Mouse (Mus musculus) brain, adult 10 weeks (tissue): ENCODE results near the gene Rbm33. TPM values are rescaled to one million over a fixed set of nuclear protein-coding genes. Genes with fewer than 3 reads are reported as not detected.

Source experiments
- polyA plus RNA-seq: library from polyadenylated mRNA; stranded (reverse); fragments of 350-450 nt; fragmentation: Illumina TruSeq; extraction: RNeasy Lipid Tissue Mini Kit (QIAGEN cat#74804); gene quantifications from one replicate; pipeline ENCODE4 v1.2.3, GENCODE M21; 2015; ENCODE audit warnings: low read depth, low replicate concordance

The Rbm33 gene
- 28.7 TPM for polyA plus RNA-seq

GRCm38 (mm10) chr5:28316722-28317245, at the start of gene Rbm33:
Gene Rbm33 (plus strand): TSS chr5:28317121.

DNA sequence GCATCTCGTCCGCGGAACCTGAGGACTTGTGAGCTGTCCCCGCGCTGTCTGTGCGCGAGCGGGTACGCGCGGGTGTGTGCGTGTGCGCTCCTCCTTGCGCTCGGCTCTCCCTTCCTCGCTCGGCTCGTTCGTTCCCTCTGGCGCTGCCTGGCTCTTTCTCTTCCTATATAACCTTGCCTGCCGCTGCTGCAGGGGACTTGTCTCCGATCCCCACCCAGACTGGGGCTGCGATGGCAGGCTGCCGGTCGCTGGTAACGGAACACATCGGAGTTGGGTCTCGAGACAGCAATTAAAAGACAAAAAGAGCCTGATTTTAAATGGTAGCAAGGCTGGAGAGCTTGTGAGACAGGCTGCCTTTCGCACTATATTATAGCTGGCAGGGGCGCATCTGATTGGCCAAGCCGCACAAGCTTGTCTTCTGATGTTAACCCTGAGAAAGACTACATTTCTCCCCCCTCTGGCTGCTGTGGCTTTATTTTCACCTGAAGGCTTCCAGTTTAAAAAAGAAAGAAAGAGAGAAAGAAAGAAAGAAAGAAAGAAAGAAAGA, 149.9 kb downstream of the Rbm33 start, which contains the start of gene Shh:
TSS of gene Shh (minus strand) at position 497 of the 547 bp plus-strand sequence.

Other genes with a start within 250 kb of the Rbm33 start
- 78.8 TPM for gene Insig1, start 245.8 kb upstream of the Rbm33 start, polyA plus RNA-seq
- gene En2, start 151.4 kb upstream of the Rbm33 start, polyA plus RNA-seq: 1.00 TPM
- 1.4 TPM for gene Cnpy1, start 71.3 kb upstream of the Rbm33 start, polyA plus RNA-seq
- 1.9 TPM for gene Shh, start 150.1 kb downstream of the Rbm33 start, polyA plus RNA-seq